Mouse (Mus musculus): ENCODE data around the gene Unk. TPM values are rescaled to one million over a fixed set of nuclear protein-coding genes. Genes with fewer than 3 reads are reported as not detected.

Gene Unk
- total RNA-seq, 2 experiments from 2014 or later, result 20.6 to 23.1 TPM

- no peak for DNase-seq (ENCODE audit: low spot score in 2 of 2)
These were observed 1.8 kb upstream of the Unk start for GRCm38 (mm10) chr11:116028177-116028865.

GRCm38 (mm10) chr11:116029086-116029865, 846 bp upstream of the Unk start:
- DNase-seq (ENCODE audit: low spot score in 2 of 2), result no peak

- no peak for DNase-seq (ENCODE audit: low spot score in 2 of 2)
These were observed 1.1 kb downstream of the Unk start for GRCm38 (mm10) chr11:116030898-116031845.

- DNase-seq (ENCODE audit: low spot score in 2 of 2), result no peak
These were observed 4.5 kb downstream of the Unk start for GRCm38 (mm10) chr11:116034584-116034983.

- DNase-seq (ENCODE audit: low spot score in 2 of 2), result no peak
These were observed 6.5 kb downstream of the Unk start for GRCm38 (mm10) chr11:116036671-116037070.

GRCm38 (mm10) chr11:116037826-116038225, 7.7 kb downstream of the Unk start:
- DNase-seq (ENCODE audit: low spot score in 2 of 2), result no peak

GRCm38 (mm10) chr11:116040593-116040992, 10.5 kb downstream of the Unk start:
- no peak for DNase-seq (ENCODE audit: low spot score in 2 of 2)

GRCm38 (mm10) chr11:116041833-116042232, 11.7 kb downstream of the Unk start:
- DNase-seq (ENCODE audit: low spot score in 2 of 2), result no peak

GRCm38 (mm10) chr11:116042372-116043138, 12.4 kb downstream of the Unk start:
- no peak for DNase-seq (ENCODE audit: low spot score in 2 of 2)

- no peak for DNase-seq (ENCODE audit: low spot score in 2 of 2)
These were observed 13.2 kb downstream of the Unk start for GRCm38 (mm10) chr11:116043286-116043685.

GRCm38 (mm10) chr11:116045173-116045572, 15.1 kb downstream of the Unk start:
- no peak for DNase-seq (ENCODE audit: low spot score in 2 of 2)

- no peak for DNase-seq (ENCODE audit: low spot score in 2 of 2)
These were observed 19.5 kb downstream of the Unk start for GRCm38 (mm10) chr11:116049610-116050009.

GRCm38 (mm10) chr11:116050196-116050595, 20.1 kb downstream of the Unk start:
- no peak for DNase-seq (ENCODE audit: low spot score in 2 of 2)

GRCm38 (mm10) chr11:116053510-116054229, 23.5 kb downstream of the Unk start:
- no peak for DNase-seq (ENCODE audit: low spot score in 2 of 2)

- no peak for DNase-seq (ENCODE audit: low spot score in 2 of 2)
These were observed 25.8 kb downstream of the Unk start for GRCm38 (mm10) chr11:116055873-116056272.

GRCm38 (mm10) chr11:116057237-116057881, 27.2 kb downstream of the Unk start:
- DNase-seq (ENCODE audit: low spot score in 2 of 2), result no peak

GRCm38 (mm10) chr11:116058022-116058614, 28.0 kb downstream of the Unk start:
- peak in 1 of 2 experiments; percentile 71 for DNase-seq (ENCODE audit: low spot score in 2 of 2)

GRCm38 (mm10) chr11:116058868-116059690, 29.0 kb downstream of the Unk start:
- no peak for DNase-seq (ENCODE audit: low spot score in 2 of 2)

All from layer of hippocampus, adult 18-20 months (tissue).